Mouse (Mus musculus): Measurements from ENCODE around the gene Msh5.

DNA sequence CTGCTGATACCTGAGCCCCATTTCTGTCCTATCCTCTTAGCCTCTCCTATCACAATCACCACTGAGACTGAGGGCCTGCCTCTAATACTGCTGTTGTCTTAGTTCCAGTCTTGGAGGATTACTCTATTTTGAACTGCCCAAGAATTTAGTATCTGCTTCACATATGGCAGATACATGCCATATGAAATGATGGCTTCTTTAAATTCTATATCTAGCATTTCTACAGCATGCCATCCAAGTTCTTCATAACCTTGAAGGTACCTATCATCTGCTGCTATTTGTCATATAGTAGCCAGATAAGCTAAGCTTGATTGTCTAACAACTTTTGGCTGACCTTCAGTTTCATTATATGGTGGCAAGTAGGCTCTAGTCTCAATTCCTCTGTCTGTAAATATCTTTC, 51.8 kb downstream of the Msh5 start:
- TF ChIP-seq POLR2A (IDR thresholded peaks at IDR 0.05; ENCODE audit: borderline replicate concordance, low read depth, low read length) (no peak), CTCF (IDR thresholded peaks at IDR 0.05; ENCODE audit: low read depth, low read length) (no peak)

Measured in bone marrow macrophage, adult 2 months (primary cell).